Mouse (Mus musculus) forebrain, embryonic 16.5 days (tissue): ENCODE measurements around the gene Bcat2. TPM values are rescaled to one million over a fixed set of nuclear protein-coding genes. Genes with fewer than 3 reads are reported as not detected.
"Not testable (repeated sequence)": the region's sequence is repeated elsewhere in the genome, so short reads cannot be mapped to it uniquely, and the experiment has no call there.

ENCODE experiments used
- ATAC-seq: fragments of 200-750 bp; cut with Nextera tagmentation; 2 replicates; pipeline ENCODE4 v1.8.0; 2017; ENCODE audit warnings: mild to moderate bottlenecking, moderate library complexity
- H3K27ac ChIP-seq: fragments of 300-500 bp; sonication (generic); 2 replicates; pipeline ENCODE4 v1.5.1; 2014; ENCODE audit warnings: low read length, control low read depth
- H3K27me3 ChIP-seq: fragments of 300-500 bp; sonication (generic); replicated peaks from 2 replicates; pipeline ENCODE4 v1.6.1; 2014; ENCODE audit warnings: low read length; ENCODE audit not compliant: control insufficient read depth, insufficient read depth
- H3K36me3 ChIP-seq: fragments of 300-500 bp; sonication (generic); 2 replicates; pipeline ENCODE4 v1.6.1; 2014; ENCODE audit not compliant: control insufficient read depth, insufficient read depth
- H3K4me1 ChIP-seq: fragments of 300-500 bp; sonication (generic); replicated peaks from 2 replicates; pipeline ENCODE4 v1.6.1; 2014; ENCODE audit warnings: low read length; ENCODE audit not compliant: control insufficient read depth, insufficient read depth
- H3K4me2 ChIP-seq: fragments of 300-500 bp; sonication (generic); 2 replicates; pipeline ENCODE4 v1.6.1; 2014; ENCODE audit warnings: mild to moderate bottlenecking, low read length, control low read depth
- H3K4me3 ChIP-seq: fragments of 300-500 bp; sonication (generic); replicated peaks from 2 replicates; pipeline ENCODE4 v1.5.1; 2014; ENCODE audit warnings: mild to moderate bottlenecking, low read length, control low read depth
- H3K9ac ChIP-seq: fragments of 300-500 bp; sonication (generic); replicated peaks from 2 replicates; pipeline ENCODE4 v1.6.1; 2014; ENCODE audit warnings: low read depth, low read length, control low read depth
- H3K9me3 ChIP-seq: fragments of 300-500 bp; sonication (generic); 2 replicates; pipeline ENCODE4 v1.6.1; 2016; ENCODE audit warnings: low read length; ENCODE audit not compliant: control insufficient read depth
- WGBS: fragments of 180-500 bp; shearing (Covaris S2); extraction: QIAGEN DNeasy Blood & Tissue Kit; methylation state at CpG from one replicate; pipeline ENCODE4 v1.1.7; 2014; 5-methylcytosine and 5-hydroxymethylcytosine counted together
- polyA plus RNA-seq: library from polyadenylated mRNA; unstranded; fragments of >200 nt; fragmentation: Nextera tagmentation; extraction: Ambion mirVana; gene quantifications from 2 replicates; pipeline ENCODE4 v1.2.1, GENCODE M21; 2015

Gene Bcat2
- polyA plus RNA-seq, 1 experiment from 2014 or later: 24.2 TPM

DNA sequence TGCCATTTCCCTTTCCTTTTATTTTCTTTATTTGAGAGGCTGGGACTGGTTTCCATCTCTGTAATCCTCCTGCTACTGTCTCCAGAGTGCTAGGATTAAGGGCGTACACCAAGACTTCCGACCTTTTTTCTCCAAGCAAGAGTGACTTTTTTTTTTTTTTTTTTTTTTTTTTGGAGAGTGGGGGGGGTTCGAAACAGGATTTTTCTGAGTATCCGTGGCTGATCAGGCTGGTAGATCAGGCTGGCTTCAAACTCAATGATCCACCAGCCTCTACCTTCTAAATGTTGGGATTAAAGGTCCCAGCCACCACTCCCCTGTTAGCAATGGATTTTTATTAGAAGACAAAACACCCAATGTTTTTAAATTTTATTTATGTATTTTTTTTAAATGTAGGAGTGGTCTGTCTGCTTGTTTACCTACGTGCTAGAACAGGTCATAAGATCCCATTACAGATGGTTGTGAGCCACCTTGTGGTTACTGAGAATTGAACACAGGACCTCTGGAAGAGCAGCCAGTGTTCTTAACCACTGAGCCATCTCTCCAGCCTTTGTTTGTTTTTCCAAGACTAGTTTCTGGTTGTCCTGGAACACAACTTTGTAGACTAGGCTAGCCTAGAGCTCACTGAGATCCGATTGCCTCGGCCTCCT, 43.4 kb upstream of the Bcat2 start:
- Histone ChIP-seq H3K4me1 (peaks cover 16% of the 10 kb centered on the region), H3K9me3 (no peaks in the 10 kb centered on the region), H3K9ac (peak overlapping the region; percentile 80), H3K4me2 (peak overlapping the region; percentile 89), H3K36me3 (no peaks in the 10 kb centered on the region), H3K27ac (0 out of 2 replicates have a peak overlapping the region, but pooled peaks have one; percentile 10), H3K4me3 (peak overlapping the region; percentile 83), H3K27me3 (no peaks in the 10 kb centered on the region)
- ATAC-seq: no peak; the same call in 1 of the 2 replicates
- 24% methylated on average over 7 of the region's 7 CpGs for WGBS

DNA sequence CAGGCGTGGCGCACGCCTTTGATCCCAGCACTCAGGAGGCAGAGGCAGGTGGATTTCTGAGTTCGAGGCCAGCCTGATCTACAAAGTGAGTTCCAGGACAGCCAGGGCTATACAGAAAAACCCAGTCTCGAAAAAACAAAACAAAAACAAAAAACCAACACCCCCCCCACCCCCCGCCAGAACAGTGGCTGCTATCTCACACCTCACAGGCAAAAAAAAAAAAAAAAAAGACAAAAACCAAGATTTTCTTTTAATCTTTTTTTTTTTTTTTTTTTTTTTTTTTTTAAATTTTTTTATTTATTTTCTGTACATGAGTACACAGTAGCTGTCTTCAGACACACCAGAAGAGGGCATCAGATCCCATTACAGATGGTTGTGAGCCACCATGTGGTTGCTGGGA, 42.8 kb upstream of the Bcat2 start:
- 93% methylated on average over 6 of the region's 6 CpGs for WGBS
- H3K9me3 ChIP-seq, H3K27me3 ChIP-seq, H3K9ac ChIP-seq, H3K36me3 ChIP-seq, H3K4me2 ChIP-seq, H3K27ac ChIP-seq, H3K4me3 ChIP-seq, ATAC-seq: not testable (repeated sequence)
- H3K4me1 ChIP-seq: peaks cover 14% of the 10 kb centered on the region

DNA sequence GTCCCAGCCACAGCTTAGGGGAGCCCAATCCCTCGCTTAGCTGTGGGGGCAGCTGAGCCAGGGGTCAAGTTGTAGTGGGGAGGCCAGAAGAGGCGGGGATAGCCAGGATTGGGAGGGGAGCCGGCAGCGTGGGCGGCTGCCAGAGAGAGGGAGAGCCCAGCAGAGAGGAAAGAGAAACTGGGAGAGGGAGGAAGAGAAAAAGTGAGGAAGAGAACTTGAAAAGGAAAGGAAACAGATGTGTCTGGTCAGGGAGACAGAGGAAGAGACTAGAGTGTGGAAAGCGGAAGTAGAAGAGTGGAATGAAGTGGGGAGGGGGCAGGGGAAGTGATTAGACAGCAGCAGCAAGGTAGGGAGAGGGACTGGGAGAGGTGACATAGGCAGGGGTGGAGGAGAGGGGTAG, 40.5 kb upstream of the Bcat2 start:
- Histone ChIP-seq H3K27ac (no peak overlapping the region), H3K4me1 (peaks cover 12% of the 10 kb centered on the region), H3K9me3 (no peaks in the 10 kb centered on the region), H3K9ac (no peak overlapping the region), H3K27me3 (no peaks in the 10 kb centered on the region; the same call in 1 of the 2 replicates), H3K36me3 (no peaks in the 10 kb centered on the region), H3K4me3 (no peak overlapping the region), H3K4me2 (no peak overlapping the region)
- no peak for ATAC-seq
- 23% methylated on average over 6 of the region's 6 CpGs for WGBS

DNA sequence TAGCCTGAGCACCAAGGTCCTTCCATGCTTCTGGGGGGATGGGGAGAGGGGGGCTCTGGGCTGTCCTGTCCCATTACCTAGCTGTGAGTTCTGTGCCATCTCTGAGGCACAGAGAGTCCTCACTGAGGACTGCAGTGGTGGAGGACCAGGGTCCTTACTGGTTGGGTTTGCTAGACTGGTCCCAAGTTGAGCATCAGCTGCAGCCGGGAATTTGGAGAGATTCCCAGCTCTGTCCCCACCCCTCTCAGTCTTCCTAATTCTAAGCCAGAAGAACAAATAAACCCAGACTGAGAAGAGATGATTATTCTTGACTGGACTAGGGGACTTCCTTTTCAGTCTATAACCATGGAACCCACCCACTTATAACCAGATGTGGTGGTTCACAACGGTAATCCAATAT, 39.3 kb upstream of the Bcat2 start:
- H3K36me3 ChIP-seq: no peaks in the 10 kb centered on the region
- H3K4me3 ChIP-seq: no peak overlapping the region
- H3K4me1 ChIP-seq: peaks cover 4% of the 10 kb centered on the region; the same call in 1 of the 2 replicates
- no peak overlapping the region for H3K9ac ChIP-seq
- no peak overlapping the region for H3K27ac ChIP-seq
- 63% methylated on average over 2 of the region's 2 CpGs for WGBS
- no peaks in the 10 kb centered on the region for H3K9me3 ChIP-seq
- ATAC-seq: no peak
- no peak overlapping the region for H3K4me2 ChIP-seq
- no peaks in the 10 kb centered on the region; the same call in 1 of the 2 replicates for H3K27me3 ChIP-seq

DNA sequence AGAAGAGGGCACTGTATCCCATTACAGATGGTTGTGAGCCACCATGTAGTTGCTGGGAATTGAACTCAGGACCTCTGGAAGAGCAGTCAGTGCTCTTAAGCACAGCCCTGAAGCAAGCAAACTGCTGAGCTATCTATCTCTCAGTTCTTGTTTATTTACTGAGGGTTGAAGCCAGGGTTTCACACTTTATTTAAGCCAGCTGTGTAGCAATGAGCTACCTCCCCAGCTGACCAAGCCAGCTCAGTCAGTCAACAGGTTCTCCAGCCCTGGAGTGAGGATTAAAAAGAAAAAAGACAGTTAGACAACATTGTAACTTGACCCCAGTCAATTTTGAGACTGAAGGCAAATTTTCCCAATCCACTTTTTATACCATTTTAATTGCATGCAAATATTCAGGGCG, 34.3 kb upstream of the Bcat2 start:
- Histone ChIP-seq H3K4me1 (peaks cover 4% of the 10 kb centered on the region), H3K9me3 (no peaks in the 10 kb centered on the region), H3K4me3 (no peak overlapping the region), H3K36me3 (no peaks in the 10 kb centered on the region), H3K27ac (no peak overlapping the region), H3K9ac (no peak overlapping the region), H3K27me3 (no peaks in the 10 kb centered on the region; the same call in 1 of the 2 replicates), H3K4me2 (no peak overlapping the region)
- ATAC-seq: no peak
- 80% methylated on average over 1 of the region's 1 CpGs for WGBS

DNA sequence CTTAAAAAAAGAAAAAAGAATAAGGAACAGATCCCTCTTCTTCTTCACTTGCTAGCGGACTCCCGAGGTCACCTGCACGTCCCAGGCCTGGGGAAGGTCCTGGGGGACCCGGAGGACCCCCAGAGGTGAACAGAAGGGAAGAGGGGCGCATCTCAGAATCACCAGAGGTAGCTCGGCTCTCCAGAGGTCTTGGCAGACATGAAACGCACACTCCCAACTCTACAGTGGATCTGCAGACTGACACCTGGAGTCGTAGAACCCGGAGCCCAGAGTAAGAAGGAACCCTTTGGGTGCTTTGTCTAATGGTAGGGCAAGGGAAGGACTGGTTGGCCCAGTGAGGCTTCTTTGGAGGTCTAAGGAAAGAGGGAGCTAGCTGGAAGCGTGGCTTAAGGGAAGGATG, 32.4 kb upstream of the Bcat2 start:
- H3K27ac ChIP-seq: no peak overlapping the region
- no peaks in the 10 kb centered on the region for H3K27me3 ChIP-seq
- no peaks in the 10 kb centered on the region for H3K36me3 ChIP-seq
- peak overlapping the region; percentile 76 for H3K9ac ChIP-seq
- no peak; the same call in 1 of the 2 replicates for ATAC-seq
- H3K4me1 ChIP-seq: peaks cover 4% of the 10 kb centered on the region
- peak overlapping the region; percentile 63 for H3K4me3 ChIP-seq
- H3K4me2 ChIP-seq: peak overlapping the region; percentile 81
- H3K9me3 ChIP-seq: no peaks in the 10 kb centered on the region
- 74% methylated on average over 10 of the region's 10 CpGs for WGBS

DNA sequence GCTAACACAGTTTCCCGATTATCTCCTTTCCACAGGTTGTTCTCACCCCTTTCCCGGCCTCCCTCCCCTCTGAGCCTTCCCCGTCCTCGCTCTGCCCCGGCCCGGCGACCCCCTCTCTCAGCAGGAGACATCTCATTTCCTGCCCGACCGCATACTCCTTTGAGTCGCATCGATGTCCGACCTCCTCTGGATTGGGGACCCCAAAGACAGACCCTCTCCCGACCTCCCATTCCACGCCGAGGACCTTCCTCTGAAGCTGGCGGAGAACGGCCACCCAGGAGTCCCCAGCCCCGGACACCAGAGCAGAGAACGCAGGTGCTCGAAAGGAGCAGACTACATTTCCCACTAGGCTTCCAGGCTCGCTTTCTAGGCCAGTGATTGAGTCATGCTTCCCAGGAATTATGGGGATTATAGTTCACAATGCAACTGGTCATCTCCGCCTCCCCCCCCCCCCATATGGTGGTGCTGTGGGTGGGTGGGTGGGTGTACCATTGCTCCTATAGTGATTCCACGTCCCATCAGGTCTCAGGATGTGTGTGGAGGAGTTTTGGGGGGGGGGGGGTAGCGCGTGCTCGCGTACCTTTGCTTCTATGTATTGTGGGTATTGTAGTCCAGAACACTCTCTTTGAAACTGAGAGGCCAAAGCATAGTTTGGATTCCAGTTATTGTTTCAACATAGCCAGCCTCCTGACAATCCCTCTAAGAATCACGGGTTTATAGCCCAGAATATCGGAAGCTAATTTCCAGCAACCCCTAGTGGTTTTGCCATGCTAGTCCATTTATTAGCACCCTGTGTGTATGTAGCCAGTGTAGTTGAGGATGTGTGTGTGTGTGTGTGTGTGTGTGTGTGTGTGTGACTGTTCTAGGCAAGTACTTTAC, 31.6 kb upstream of the Bcat2 start:
- no peak overlapping the region for H3K27ac ChIP-seq

DNA sequence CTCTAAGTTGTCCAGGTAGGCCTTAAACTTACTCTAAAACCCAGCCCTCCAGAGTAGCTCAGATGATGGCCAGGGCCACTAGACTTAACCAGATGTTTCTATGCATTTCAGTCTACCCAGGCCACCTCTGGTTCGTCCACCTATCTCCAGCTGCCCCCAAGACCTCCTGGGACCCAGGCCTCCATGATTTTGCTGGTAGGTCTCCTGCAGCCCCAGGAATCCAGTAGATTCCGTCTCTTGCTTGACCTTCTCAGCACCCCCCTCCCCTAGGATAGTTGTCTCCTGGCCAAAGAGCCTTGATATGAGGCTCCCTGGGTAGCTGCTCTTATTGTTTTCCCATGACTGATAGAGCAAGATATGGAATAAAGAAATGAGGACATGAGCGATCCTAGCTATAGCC, 30.9 kb upstream of the Bcat2 start:
- ATAC-seq: no peak
- H3K4me1 ChIP-seq: peaks cover 4% of the 10 kb centered on the region
- H3K4me3 ChIP-seq: no peak overlapping the region
- H3K9me3 ChIP-seq: no peaks in the 10 kb centered on the region
- 96% methylated on average over 3 of the region's 3 CpGs for whole genome bisulfite sequencing
- H3K4me2 ChIP-seq: no peak overlapping the region
- H3K27me3 ChIP-seq: no peaks in the 10 kb centered on the region
- H3K36me3 ChIP-seq: no peaks in the 10 kb centered on the region
- no peak overlapping the region for H3K27ac ChIP-seq
- H3K9ac ChIP-seq: no peak overlapping the region

More for the DNA sequence above, 31.6 kb upstream of the Bcat2 start:
- Histone ChIP-seq H3K4me2 (peak overlapping the region; percentile 81), H3K9me3 (no peaks in the 10 kb centered on the region), H3K4me1 (peaks cover 4% of the 10 kb centered on the region), H3K9ac (peak overlapping the region; percentile 76), H3K36me3 (no peaks in the 10 kb centered on the region), H3K4me3 (peak overlapping the region; percentile 63), H3K27me3 (no peaks in the 10 kb centered on the region)
- 1% methylated on average over 28 of the region's 29 CpGs for WGBS
- ATAC-seq: peak; percentile 93

DNA sequence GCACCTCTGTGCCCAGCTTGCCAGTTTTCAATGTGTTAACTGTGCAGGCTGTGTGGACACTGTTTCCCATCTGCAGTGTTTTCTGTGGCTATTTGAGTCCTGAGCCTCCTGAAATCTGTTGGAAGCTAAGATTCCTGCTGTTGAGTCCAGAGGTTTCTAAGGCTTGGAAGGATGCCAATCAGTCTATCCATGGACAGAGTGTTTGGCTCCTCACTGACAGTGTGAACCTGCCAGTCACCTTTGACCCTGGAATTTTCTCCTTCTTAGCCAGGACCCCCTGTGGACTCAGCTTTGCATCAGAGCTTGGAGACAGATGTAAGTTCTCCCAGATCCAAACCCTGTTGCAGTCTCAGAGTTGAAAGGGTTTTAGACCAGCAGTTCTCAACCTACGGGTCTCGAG, 29.7 kb upstream of the Bcat2 start:
- Histone ChIP-seq H3K4me3 (no peak overlapping the region), H3K27me3 (no peaks in the 10 kb centered on the region), H3K4me1 (peaks cover 4% of the 10 kb centered on the region), H3K9ac (no peak overlapping the region), H3K4me2 (no peak overlapping the region), H3K27ac (no peak overlapping the region), H3K9me3 (no peaks in the 10 kb centered on the region), H3K36me3 (no peaks in the 10 kb centered on the region)
- ATAC-seq: no peak
- WGBS: 84% methylated on average over 2 of the region's 2 CpGs
